Mouse (Mus musculus): ENCODE measurements around the gene Slc6a9.
A peak's percentile ranks its signal among the peaks of the same experiment; 100 is the strongest.

The Slc6a9 gene

GRCm38 (mm10) chr4:117834457-117834844, at the start of gene Slc6a9:
Slc6a9 (plus strand) TSS chr4:117834506.
- no peak for DNase-seq (ENCODE audit: low spot score)

GRCm38 (mm10) chr4:117786963-117787362, 47.3 kb upstream of the Slc6a9 start:
- no peak for DNase-seq (ENCODE audit: low spot score)

- DNase-seq (ENCODE audit: low spot score) = no peak
These were observed 46.0 kb upstream of the Slc6a9 start for GRCm38 (mm10) chr4:117788308-117788707.

- no peak for DNase-seq (ENCODE audit: low spot score)
These were observed 34.4 kb upstream of the Slc6a9 start for GRCm38 (mm10) chr4:117799904-117800303.

GRCm38 (mm10) chr4:117806992-117807391, 27.3 kb upstream of the Slc6a9 start:
- DNase-seq (ENCODE audit: low spot score) = no peak

- DNase-seq (ENCODE audit: low spot score) = no peak
These were observed 23.4 kb upstream of the Slc6a9 start for GRCm38 (mm10) chr4:117810933-117811332.

- DNase-seq (ENCODE audit: low spot score) = no peak
These were observed 20.6 kb upstream of the Slc6a9 start for GRCm38 (mm10) chr4:117813591-117814192.

GRCm38 (mm10) chr4:117814333-117814732, 20.0 kb upstream of the Slc6a9 start:
- DNase-seq (ENCODE audit: low spot score) = no peak

- DNase-seq (ENCODE audit: low spot score) = no peak
These were observed 17.5 kb upstream of the Slc6a9 start for GRCm38 (mm10) chr4:117816776-117817175.

GRCm38 (mm10) chr4:117818032-117818431, 16.3 kb upstream of the Slc6a9 start:
- no peak for DNase-seq (ENCODE audit: low spot score)

- DNase-seq (ENCODE audit: low spot score) = no peak
These were observed 5.6 kb upstream of the Slc6a9 start for GRCm38 (mm10) chr4:117828572-117829145.

GRCm38 (mm10) chr4:117829260-117830123, 4.8 kb upstream of the Slc6a9 start:
- DNase-seq (ENCODE audit: low spot score) = peak; percentile 49

- DNase-seq (ENCODE audit: low spot score) = no peak
These were observed 4.2 kb upstream of the Slc6a9 start for GRCm38 (mm10) chr4:117830124-117830551.

GRCm38 (mm10) chr4:117830801-117831200, 3.5 kb upstream of the Slc6a9 start:
- DNase-seq (ENCODE audit: low spot score) = no peak

- DNase-seq (ENCODE audit: low spot score) = no peak
These were observed 2.8 kb upstream of the Slc6a9 start for GRCm38 (mm10) chr4:117831499-117831898.

GRCm38 (mm10) chr4:117831920-117832691, 2.2 kb upstream of the Slc6a9 start:
- no peak for DNase-seq (ENCODE audit: low spot score)

- DNase-seq (ENCODE audit: low spot score) = no peak
These were observed 682 bp downstream of the Slc6a9 start for GRCm38 (mm10) chr4:117834845-117835530.

- no peak for DNase-seq (ENCODE audit: low spot score)
These were observed 1.3 kb downstream of the Slc6a9 start for GRCm38 (mm10) chr4:117835531-117836111.

- DNase-seq (ENCODE audit: low spot score) = peak; percentile 84
These were observed 2.0 kb downstream of the Slc6a9 start for GRCm38 (mm10) chr4:117836204-117836767.

- no peak for DNase-seq (ENCODE audit: low spot score)
These were observed 3.0 kb downstream of the Slc6a9 start for GRCm38 (mm10) chr4:117837271-117837670.

GRCm38 (mm10) chr4:117839366-117839765, 5.1 kb downstream of the Slc6a9 start:
- no peak for DNase-seq (ENCODE audit: low spot score)

Measured in left cerebral cortex, adult 11 months (tissue).